Mouse (Mus musculus): ENCODE measurements around the gene Catsper4.

- TF ChIP-seq CTCF (IDR thresholded peaks at IDR 0.05; ENCODE audit: extremely low read depth, insufficient read depth, low read length) (no peak), POLR2A (IDR thresholded peaks at IDR 0.05; ENCODE audit: extremely low read depth, insufficient read depth, low read length) (no peak)
Observed at GRCm38 (mm10) chr4:134272731-134273416, 45.7 kb upstream of the Catsper4 start.

Data from cortical plate, adult 2 months (tissue).